Mouse (Mus musculus) midbrain, embryonic 11.5 days (tissue): Measurements from ENCODE around the gene Diras1. TPM values are rescaled to one million over a fixed set of nuclear protein-coding genes. Genes with fewer than 3 reads are reported as not detected.
"Not testable (repeated sequence)": the region's sequence is repeated elsewhere in the genome, so short reads cannot be mapped to it uniquely, and the experiment has no call there.

ENCODE experiments used
- ATAC-seq: fragments of 200-750 bp; cut with Nextera tagmentation; 2 replicates; pipeline ENCODE4 v1.8.0; 2017; ENCODE audit warnings: moderate TSS enrichment, moderate library complexity; ENCODE audit not compliant: low FRiP score
- DNase-seq: peaks from one replicate; pipeline ENCODE4 v3.0.0; 2015; ENCODE audit warnings: low spot score; ENCODE audit errors: missing footprints
- H3K27ac ChIP-seq: fragments of 300-500 bp; sonication (generic); 2 replicates; pipeline ENCODE4 v1.5.1; 2014; ENCODE audit warnings: low read depth, low read length
- H3K27me3 ChIP-seq: fragments of 300-500 bp; sonication (generic); 2 replicates; pipeline ENCODE4 v1.6.1; 2014; ENCODE audit warnings: mild to moderate bottlenecking, low read length, moderate library complexity, mixed read lengths; ENCODE audit not compliant: control insufficient read depth, insufficient read depth
- H3K36me3 ChIP-seq: fragments of 300-500 bp; sonication (generic); 2 replicates; pipeline ENCODE4 v1.6.1; 2014; ENCODE audit warnings: mild to moderate bottlenecking, low read length, moderate library complexity, mixed read lengths; ENCODE audit not compliant: control insufficient read depth, insufficient read depth
- H3K4me1 ChIP-seq: fragments of 300-500 bp; sonication (generic); 2 replicates; pipeline ENCODE4 v1.6.1; 2014; ENCODE audit warnings: low read length; ENCODE audit not compliant: control insufficient read depth, insufficient read depth
- H3K4me2 ChIP-seq: fragments of 300-500 bp; sonication (generic); 2 replicates; pipeline ENCODE4 v1.6.1; 2014; ENCODE audit warnings: mild to moderate bottlenecking, moderate library complexity
- H3K4me3 ChIP-seq: fragments of 300-500 bp; sonication (generic); 2 replicates; pipeline ENCODE4 v1.5.1; 2014; ENCODE audit warnings: low read depth, low read length
- H3K9ac ChIP-seq: fragments of 300-500 bp; sonication (generic); 2 replicates; pipeline ENCODE4 v1.6.1; 2014; ENCODE audit warnings: low read length
- H3K9me3 ChIP-seq: fragments of 300-500 bp; sonication (generic); 2 replicates; pipeline ENCODE4 v1.6.1; 2016; ENCODE audit warnings: low read length; ENCODE audit not compliant: control insufficient read depth
- WGBS: fragments of 180-500 bp; shearing (Covaris S2); extraction: QIAGEN DNeasy Blood & Tissue Kit; methylation state at CpG from one replicate; pipeline ENCODE4 v1.1.7; 2014; 5-methylcytosine and 5-hydroxymethylcytosine counted together
- polyA plus RNA-seq: library from polyadenylated mRNA; unstranded; fragments of >200 nt; fragmentation: Nextera tagmentation; extraction: Ambion mirVana; gene quantifications from 2 replicates; pipeline ENCODE4 v1.2.1, GENCODE M21; 2014

Gene Diras1
- polyA plus RNA-seq, 1 experiment from 2014 or later: 3.3 TPM

- Histone ChIP-seq H3K9me3 (no peaks in the 10 kb centered on the region), H3K27ac (no peak overlapping the region), H3K4me3 (peak overlapping the region; percentile 77), H3K4me1 (peaks cover 15% of the 10 kb centered on the region), H3K9ac (no peak overlapping the region; the same call in 1 of the 2 replicates), H3K4me2 (peak overlapping the region; percentile 76; the same call in 1 of the 2 replicates), H3K27me3 (no peaks in the 10 kb centered on the region), H3K36me3 (no peaks in the 10 kb centered on the region)
- no peak for ATAC-seq
- WGBS: 94% methylated on average over 6 of the region's 6 CpGs
- DNase-seq: no peak
Observed at GRCm38 (mm10) chr10:81058896-81059295, 33.4 kb upstream of the Diras1 start.

GRCm38 (mm10) chr10:81057406-81058130 lies 32.1 kb upstream of the Diras1 start:
- Histone ChIP-seq H3K27ac (no peak overlapping the region), H3K27me3 (no peaks in the 10 kb centered on the region), H3K36me3 (no peaks in the 10 kb centered on the region), H3K4me1 (peaks cover 15% of the 10 kb centered on the region), H3K4me2 (no peak overlapping the region), H3K9me3 (no peaks in the 10 kb centered on the region), H3K9ac (no peak overlapping the region), H3K4me3 (no peak overlapping the region)
- WGBS: 94% methylated on average over 23 of the region's 23 CpGs
- DNase-seq (no peak), ATAC-seq (no peak)

GRCm38 (mm10) chr10:81055802-81056340 lies 30.4 kb upstream of the Diras1 start:
- not testable (repeated sequence) for ATAC-seq, H3K9ac ChIP-seq
- 88% methylated on average over 9 of the region's 11 CpGs for WGBS

GRCm38 (mm10) chr10:81055169-81055568 lies 29.7 kb upstream of the Diras1 start:
- no peak overlapping the region for H3K9ac ChIP-seq
- H3K4me3 ChIP-seq: no peak overlapping the region
- 86% methylated on average over 6 of the region's 6 CpGs for WGBS
- no peak overlapping the region for H3K27ac ChIP-seq
- H3K4me1 ChIP-seq: peaks cover 15% of the 10 kb centered on the region
- H3K27me3 ChIP-seq: no peaks in the 10 kb centered on the region
- no peaks in the 10 kb centered on the region for H3K9me3 ChIP-seq
- no peak for ATAC-seq
- H3K36me3 ChIP-seq: peaks cover 10% of the 10 kb centered on the region; the same call in 1 of the 2 replicates
- no peak for DNase-seq
- H3K4me2 ChIP-seq: no peak overlapping the region

More at GRCm38 (mm10) chr10:81055802-81056340, 30.4 kb upstream of the Diras1 start:
- H3K4me3 ChIP-seq, H3K9me3 ChIP-seq, H3K27me3 ChIP-seq, DNase-seq, H3K36me3 ChIP-seq, H3K27ac ChIP-seq, H3K4me2 ChIP-seq: not testable (repeated sequence)
- peaks cover 15% of the 10 kb centered on the region for H3K4me1 ChIP-seq

GRCm38 (mm10) chr10:81052577-81052976 lies 27.1 kb upstream of the Diras1 start:
- Histone ChIP-seq H3K4me1 (no peaks in the 10 kb centered on the region), H3K4me3 (no peak overlapping the region), H3K36me3 (peaks cover 31% of the 10 kb centered on the region), H3K27ac (no peak overlapping the region), H3K9me3 (no peaks in the 10 kb centered on the region), H3K9ac (no peak overlapping the region), H3K27me3 (no peaks in the 10 kb centered on the region), H3K4me2 (no peak overlapping the region)
- ATAC-seq: no peak
- 94% methylated on average over 5 of the region's 5 CpGs for WGBS
- no peak for DNase-seq

- DNase-seq: no peak
- H3K4me3 ChIP-seq: no peak overlapping the region
- no peaks in the 10 kb centered on the region for H3K27me3 ChIP-seq
- H3K27ac ChIP-seq: no peak overlapping the region
- H3K4me2 ChIP-seq: no peak overlapping the region
- no peaks in the 10 kb centered on the region for H3K9me3 ChIP-seq
- H3K36me3 ChIP-seq: peaks cover 33% of the 10 kb centered on the region
- no peak for ATAC-seq
- no peak overlapping the region for H3K9ac ChIP-seq
- WGBS: 95% methylated on average over 6 of the region's 6 CpGs
- H3K4me1 ChIP-seq: no peaks in the 10 kb centered on the region
Observed at GRCm38 (mm10) chr10:81051133-81051532, 25.7 kb upstream of the Diras1 start.

GRCm38 (mm10) chr10:81050645-81051044 lies 25.2 kb upstream of the Diras1 start:
- Histone ChIP-seq H3K4me1 (no peaks in the 10 kb centered on the region), H3K9ac (no peak overlapping the region), H3K27me3 (no peaks in the 10 kb centered on the region), H3K27ac (no peak overlapping the region), H3K4me3 (no peak overlapping the region), H3K36me3 (peaks cover 37% of the 10 kb centered on the region), H3K9me3 (no peaks in the 10 kb centered on the region), H3K4me2 (no peak overlapping the region)
- peak; percentile 94 for DNase-seq
- no peak for ATAC-seq
- 91% methylated on average over 4 of the region's 4 CpGs for WGBS

GRCm38 (mm10) chr10:81045246-81045645 lies 19.8 kb upstream of the Diras1 start:
- H3K27me3 ChIP-seq, H3K4me3 ChIP-seq, H3K27ac ChIP-seq, H3K4me2 ChIP-seq, DNase-seq, H3K4me1 ChIP-seq, ATAC-seq, H3K9me3 ChIP-seq, H3K9ac ChIP-seq: not testable (repeated sequence)
- WGBS: 90% methylated on average over 13 of the region's 14 CpGs
- peaks cover 45% of the 10 kb centered on the region for H3K36me3 ChIP-seq

- H3K4me2 ChIP-seq: no peak overlapping the region
- peak; percentile 96 for DNase-seq
- WGBS: 33% methylated on average over 13 of the region's 13 CpGs
- no peaks in the 10 kb centered on the region for H3K27me3 ChIP-seq
- no peak for ATAC-seq
- H3K36me3 ChIP-seq: peaks cover 21% of the 10 kb centered on the region
- H3K4me3 ChIP-seq: no peak overlapping the region
- H3K27ac ChIP-seq: no peak overlapping the region
- no peak overlapping the region for H3K9ac ChIP-seq
- no peaks in the 10 kb centered on the region for H3K4me1 ChIP-seq
- no peaks in the 10 kb centered on the region for H3K9me3 ChIP-seq
Observed at GRCm38 (mm10) chr10:81041458-81042175, 16.2 kb upstream of the Diras1 start.
